Mouse (Mus musculus): ENCODE results near the gene Gmip. TPM values are rescaled to one million over a fixed set of nuclear protein-coding genes. Genes with fewer than 3 reads are reported as not detected.

Gmip gene
- polyA plus RNA-seq, 1 experiment = 29.1 TPM

GRCm38 (mm10) chr8:69822386-69823191 is 14.1 kb downstream of the Gmip start, which contains the start of gene Lpar2:
Gene Lpar2, plus strand, starts transcription at chr8:69822429.
- TF ChIP-seq GATA1 (IDR thresholded peaks at IDR 0.05; ENCODE audit: low read length) = no peak

DNA sequence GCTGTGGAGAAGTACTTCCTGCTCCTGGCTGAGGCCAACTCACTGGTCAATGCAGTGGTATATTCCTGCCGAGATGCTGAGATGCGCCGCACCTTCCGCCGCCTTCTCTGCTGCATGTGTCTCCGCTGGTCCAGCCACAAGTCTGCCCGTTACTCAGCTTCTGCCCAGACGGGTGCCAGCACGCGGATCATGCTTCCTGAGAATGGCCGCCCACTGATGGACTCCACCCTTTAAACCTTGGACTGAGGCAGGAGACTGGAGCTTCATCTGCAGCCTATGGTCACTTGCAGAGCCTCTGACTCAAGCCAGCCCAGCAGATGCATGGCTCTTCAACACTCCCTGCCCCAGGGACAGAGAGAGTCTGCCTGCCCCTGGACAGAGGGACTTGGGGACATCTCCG is 17.9 kb downstream of the Gmip start:
- TF ChIP-seq GATA1 (IDR thresholded peaks at IDR 0.05; ENCODE audit: low read length) = no peak

DNA sequence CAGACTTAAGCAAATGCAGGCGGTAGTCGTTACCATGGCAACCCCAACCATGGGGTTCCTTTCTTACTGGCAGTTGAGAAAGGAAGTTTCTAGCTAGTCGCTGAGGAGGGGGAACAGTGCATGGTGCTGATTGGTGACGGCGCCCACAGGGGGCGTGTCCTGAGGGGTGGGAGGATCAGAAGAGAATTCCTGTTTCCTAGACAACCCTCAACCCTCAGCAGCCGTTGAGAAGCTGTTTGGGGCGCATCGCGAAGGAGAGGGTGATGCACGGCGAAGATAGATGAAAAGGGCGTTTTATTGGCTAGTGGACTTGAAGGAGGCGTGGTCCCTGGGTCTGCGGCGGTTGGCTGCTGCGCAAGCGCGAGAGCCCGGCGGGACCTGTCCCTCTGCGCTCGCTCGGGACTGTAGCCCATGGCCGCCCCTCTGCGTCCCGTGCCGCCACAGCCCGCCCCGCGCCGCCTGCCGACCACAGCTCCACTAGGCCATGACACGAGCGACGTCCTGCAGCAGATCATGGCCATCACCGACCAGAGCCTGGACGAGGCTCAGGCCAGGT is 23.9 kb downstream of the Gmip start, which contains the start of gene Pbx4:
Pbx4 (plus strand) TSS at position 194 of the 556 bp plus-strand sequence.
- no peak for TF ChIP-seq GATA1 (IDR thresholded peaks at IDR 0.05; ENCODE audit: low read length)

GRCm38 (mm10) chr8:69837057-69837682 is 28.7 kb downstream of the Gmip start:
- TF ChIP-seq GATA1 (IDR thresholded peaks at IDR 0.05; ENCODE audit: low read length) = no peak

DNA sequence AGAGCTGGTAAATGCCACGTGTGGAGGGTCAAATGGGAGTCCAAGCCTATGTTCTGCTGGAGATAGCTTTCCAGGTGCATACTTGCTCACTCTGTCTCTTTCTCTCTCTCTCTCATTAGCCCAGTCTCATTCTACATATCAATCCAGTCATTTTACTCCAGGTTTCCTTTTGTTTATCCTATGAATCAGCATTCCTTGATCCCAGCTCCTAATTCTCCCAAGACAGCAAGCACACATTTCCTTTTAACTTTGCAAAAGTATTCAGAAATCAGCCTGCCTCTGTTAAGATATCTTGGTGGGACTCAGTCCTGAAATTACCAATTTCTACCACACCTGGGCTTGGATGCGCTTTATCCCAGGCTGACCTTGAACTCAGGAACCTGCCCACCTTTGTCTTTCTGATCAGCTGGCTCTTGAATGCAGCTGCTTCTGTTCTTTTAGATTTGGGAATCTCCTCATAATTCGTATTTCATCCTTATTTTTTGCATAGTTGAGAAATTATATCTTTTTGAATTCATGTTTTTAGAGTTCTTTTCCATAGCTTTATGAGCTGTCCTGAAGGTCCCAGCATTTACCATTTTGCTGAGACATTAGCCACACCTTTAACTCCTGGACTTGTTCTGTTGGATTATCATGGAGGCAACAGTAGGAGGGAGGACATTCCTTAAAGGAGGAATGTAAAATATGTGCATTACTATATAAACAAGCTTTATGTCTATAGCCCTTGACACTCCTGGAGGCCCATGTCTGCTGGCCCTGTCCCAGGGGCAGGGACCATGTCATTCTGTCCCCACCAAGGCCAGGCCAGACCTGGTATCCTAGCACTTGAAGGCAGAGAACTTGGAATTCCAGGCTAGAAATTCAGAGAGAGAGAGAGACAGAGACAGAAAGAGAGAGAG is 38.9 kb downstream of the Gmip start:
- TF ChIP-seq GATA1 (IDR thresholded peaks at IDR 0.05; ENCODE audit: low read length) = no peak

DNA sequence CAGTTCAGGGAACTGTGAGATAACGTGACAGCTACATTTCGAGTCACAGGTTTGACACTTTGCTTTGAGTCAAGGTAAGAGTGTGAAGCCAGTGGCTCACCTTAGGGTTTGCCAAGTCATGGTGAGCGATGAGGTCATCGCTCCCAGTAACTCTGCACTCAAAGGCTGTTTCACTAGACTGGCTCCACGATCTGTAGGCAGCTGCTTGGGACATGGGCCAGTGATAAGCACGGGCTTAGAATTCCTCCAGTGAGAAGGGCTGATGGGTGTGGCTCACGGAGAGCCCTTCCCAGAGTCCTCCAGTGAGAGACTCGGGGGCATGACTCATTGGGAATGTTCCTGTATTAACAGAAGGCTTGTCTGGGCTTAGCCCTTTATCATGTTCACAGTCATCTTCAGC is 40.5 kb downstream of the Gmip start:
- TF ChIP-seq GATA1 (IDR thresholded peaks at IDR 0.05; ENCODE audit: low read length) = no peak

DNA sequence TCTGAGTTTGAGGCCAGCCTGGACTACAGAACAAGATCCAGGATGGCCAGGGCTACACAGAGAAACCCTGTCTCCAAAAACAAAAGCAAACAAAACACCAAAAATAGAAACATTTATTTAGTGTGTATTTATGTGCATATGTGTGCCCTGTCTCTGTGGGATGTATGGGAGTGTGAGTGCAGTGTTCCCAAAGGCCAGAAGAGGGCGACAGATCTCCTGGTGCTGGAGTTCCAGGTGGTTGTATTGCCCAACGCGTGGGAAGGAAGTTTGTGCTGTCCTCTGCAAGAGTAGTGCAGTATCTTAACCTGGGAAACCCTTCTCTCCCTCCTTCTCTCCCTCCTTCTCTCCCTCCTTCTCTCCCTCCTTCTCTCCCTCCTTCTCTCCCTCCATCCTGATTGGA is 41.4 kb downstream of the Gmip start:
- no peak for TF ChIP-seq GATA1 (IDR thresholded peaks at IDR 0.05; ENCODE audit: low read length)

- TF ChIP-seq GATA1 (IDR thresholded peaks at IDR 0.05; ENCODE audit: low read length) = no peak
Observed at GRCm38 (mm10) chr8:69850926-69851506, 42.5 kb downstream of the Gmip start.

DNA sequence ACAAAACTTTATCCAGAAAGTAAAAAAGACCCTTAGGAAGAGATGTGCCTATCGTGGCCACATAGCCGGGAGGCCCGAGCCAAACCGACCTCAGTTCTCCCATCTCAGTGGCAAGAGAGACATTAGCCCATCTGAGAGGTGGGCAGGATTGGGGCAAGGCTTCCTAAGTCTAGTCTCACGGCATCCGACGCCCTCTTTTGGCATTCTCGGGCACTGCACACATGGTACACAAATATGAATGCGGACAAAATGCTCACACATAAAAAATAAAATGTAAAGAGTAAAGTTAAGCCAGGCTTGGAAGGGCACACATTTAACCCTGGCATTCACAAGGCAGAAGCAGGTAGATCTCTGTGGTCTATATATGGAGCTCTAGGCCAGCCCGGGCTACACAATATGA is 45.4 kb downstream of the Gmip start:
- no peak for TF ChIP-seq GATA1 (IDR thresholded peaks at IDR 0.05; ENCODE audit: low read length)

- TF ChIP-seq GATA1 (IDR thresholded peaks at IDR 0.05; ENCODE audit: low read length) = no peak
Observed at GRCm38 (mm10) chr8:69860807-69861206, 52.3 kb downstream of the Gmip start.

- TF ChIP-seq GATA1 (IDR thresholded peaks at IDR 0.05; ENCODE audit: low read length) = no peak
Observed at GRCm38 (mm10) chr8:69861251-69861650, 52.8 kb downstream of the Gmip start.

- TF ChIP-seq GATA1 (IDR thresholded peaks at IDR 0.05; ENCODE audit: low read length) = no peak
Observed at GRCm38 (mm10) chr8:69863387-69864020, 55.0 kb downstream of the Gmip start.

DNA sequence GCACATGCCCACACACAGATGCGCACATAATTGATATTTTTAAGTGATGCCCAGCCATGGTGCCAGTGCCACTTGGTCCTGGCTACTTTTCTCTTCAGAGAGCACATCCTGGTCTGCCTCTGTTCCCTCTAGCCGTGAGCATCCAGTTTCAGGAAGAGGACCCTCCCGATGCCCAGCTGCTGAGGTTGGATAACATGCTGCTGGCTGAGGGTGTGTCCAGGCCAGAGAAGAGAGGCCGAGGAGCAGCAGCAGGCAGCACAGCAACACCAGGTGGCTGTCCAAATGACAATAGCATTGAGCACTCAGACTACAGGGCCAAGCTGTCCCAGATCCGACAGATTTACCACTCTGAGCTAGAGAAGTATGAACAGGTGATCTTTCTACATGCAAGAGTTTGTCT is 55.7 kb downstream of the Gmip start:
- no peak for TF ChIP-seq GATA1 (IDR thresholded peaks at IDR 0.05; ENCODE audit: low read length)

GRCm38 (mm10) chr8:69867696-69868326 is 59.3 kb downstream of the Gmip start:
- no peak for TF ChIP-seq GATA1 (IDR thresholded peaks at IDR 0.05; ENCODE audit: low read length)
